Mouse (Mus musculus) ES-E14 (cell line): ENCODE measurements around the gene Top2a. TPM values are rescaled to one million over a fixed set of nuclear protein-coding genes. Genes with fewer than 3 reads are reported as not detected.

ENCODE experiments used
- DNase-seq: peaks from one replicate; pipeline ENCODE4 v3.0.0-alpha.2; 2013; ENCODE audit warnings: low read depth, low spot score
- H3K27ac ChIP-seq: 2 replicates; pipeline ENCODE4 v1.5.1; 2012; ENCODE audit warnings: low read depth, mild to moderate bottlenecking, low read length, moderate library complexity, mixed read lengths; ENCODE audit not compliant: poor library complexity, insufficient read depth, severe bottlenecking
- H3K36me3 ChIP-seq: 2 replicates; pipeline ENCODE4 v1.6.1; 2012; ENCODE audit warnings: mild to moderate bottlenecking, low read length, moderate library complexity, mixed read lengths; ENCODE audit not compliant: control insufficient read depth, poor library complexity, insufficient read depth, severe bottlenecking
- H3K4me1 ChIP-seq, 2 experiments: fragments of 150-350 bp in 1 of 2; sonication (generic) in 1 of 2; 2 replicates each; pipeline ENCODE4 v1.6.1; 2012; ENCODE audit warnings: low read length in 2 of 2, mild to moderate bottlenecking in 1 of 2, mixed read lengths in 1 of 2; ENCODE audit not compliant: control insufficient read depth in 2 of 2, insufficient read depth in 2 of 2, poor library complexity in 1 of 2
- H3K4me3 ChIP-seq, 2 experiments: fragments of 150-350 bp in 1 of 2; sonication (generic) in 1 of 2; 2 replicates each; pipeline ENCODE4 v1.5.1; 2012; ENCODE audit warnings: low read length in 2 of 2, low read depth in 1 of 2, mild to moderate bottlenecking in 1 of 2, mixed read lengths in 1 of 2; ENCODE audit not compliant: insufficient read depth in 1 of 2, poor library complexity in 1 of 2, severe bottlenecking in 1 of 2
- H3K9ac ChIP-seq: 2 replicates; pipeline ENCODE4 v1.6.1; 2012; ENCODE audit warnings: low read depth, mild to moderate bottlenecking, low read length, mixed read lengths; ENCODE audit not compliant: poor library complexity, insufficient read depth, severe bottlenecking
- H3K9me3 ChIP-seq: fragments of 150-350 bp; sonication (generic); 2 replicates; pipeline ENCODE4 v1.6.1; 2012; ENCODE audit warnings: low read depth, mild to moderate bottlenecking, low read length; ENCODE audit not compliant: control insufficient read depth, insufficient read depth
- CHD2 ChIP-seq: IDR thresholded peaks from 2 replicates; pipeline ENCODE4 v1.6.1; 2014; ENCODE audit warnings: mild to moderate bottlenecking, low read depth, low read length, inconsistent platforms
- HCFC1 ChIP-seq: IDR thresholded peaks from 2 replicates; pipeline ENCODE4 v1.6.1; 2012; ENCODE audit warnings: low read length, inconsistent platforms, borderline replicate concordance; ENCODE audit not compliant: insufficient read depth
- MAFK ChIP-seq: IDR thresholded peaks from 2 replicates; pipeline ENCODE4 v1.6.1; 2014; ENCODE audit warnings: mild to moderate bottlenecking, low read depth, low read length, inconsistent platforms; ENCODE audit not compliant: insufficient read depth
- ZC3H11A ChIP-seq: IDR thresholded peaks from 2 replicates; pipeline ENCODE4 v1.6.1; 2012; ENCODE audit warnings: low read depth, mild to moderate bottlenecking, inconsistent platforms, low read length, borderline replicate concordance
- ZNF384 ChIP-seq: IDR thresholded peaks from 2 replicates; pipeline ENCODE4 v1.6.1; 2012; ENCODE audit warnings: low read depth, low read length, inconsistent platforms
- in situ Hi-C, 2 experiments: fragments of 600-800 bp; cut with MboI; formaldehyde crosslinking; loops; one replicate each; pipeline ENCODE4 v1.15.1; 2025; ENCODE audit warnings: low sequenced_read_pairs in 2 of 2, inconsistent platforms in 1 of 2; ENCODE audit not compliant: unreplicated experiment in 2 of 2
- total RNA-seq: library from RNA; depleted of rRNA; stranded (reverse); fragments of 300-350 nt; gene quantifications from 2 replicates; pipeline ENCODE4 v1.2.3, GENCODE M21; 2012

The Top2a gene
- total RNA-seq, 1 experiment, result 353 TPM

GRCm38 (mm10) chr11:98961051-98961592 is 62.9 kb downstream of the Top2a start:
- peaks cover 8 to 19% of the 10 kb centered on the region in 2 experiments for H3K4me1 ChIP-seq
- peak overlapping the region; percentile 80 for H3K9ac ChIP-seq
- H3K27ac ChIP-seq, result peak overlapping the region; percentile 72; the same call in 1 of the 2 replicates
- peak overlapping the region; percentile 70 to 74 for H3K4me3 ChIP-seq
- in situ Hi-C loops, result no loop called here
- no peak for DNase-seq
- no peaks in the 10 kb centered on the region for H3K9me3 ChIP-seq
- TF ChIP-seq ZC3H11A, result no peak
- no peak for TF ChIP-seq HCFC1
- TF ChIP-seq MAFK, result no peak
- TF ChIP-seq CHD2, result no peak
- TF ChIP-seq ZNF384, result no peak
- peaks cover 2% of the 10 kb centered on the region; the same call in 1 of the 2 replicates for H3K36me3 ChIP-seq

- Histone ChIP-seq H3K9ac (peak overlapping the region; percentile 80), H3K4me1 (peaks cover 5 to 20% of the 10 kb centered on the region in 2 experiments), H3K36me3 (0 out of 2 replicates have a peak, but pooled peaks cover 1% of the 10 kb centered on the region), H3K9me3 (no peaks in the 10 kb centered on the region), H3K4me3 (peak overlapping the region; percentile 70 to 74), H3K27ac (peak overlapping the region; percentile 83)
- in situ Hi-C loops, result no loop called here
- no peak for DNase-seq
- TF ChIP-seq HCFC1 (peak; percentile 52; the same call in 1 of the 2 replicates), ZC3H11A (no peak)
These were observed 63.6 kb downstream of the Top2a start for GRCm38 (mm10) chr11:98960313-98960906.

- no peak for DNase-seq
- Histone ChIP-seq H3K4me3 (peak overlapping the region; percentile 70 to 74), H3K9me3 (no peaks in the 10 kb centered on the region), H3K9ac (peak overlapping the region; percentile 80), H3K36me3 (0 out of 2 replicates have a peak, but pooled peaks cover 1% of the 10 kb centered on the region), H3K27ac (peak overlapping the region; percentile 83), H3K4me1 (peaks cover 6 to 22% of the 10 kb centered on the region in 2 experiments)
- in situ Hi-C loops, result no loop called here
- TF ChIP-seq ZC3H11A (no peak), MAFK (no peak), CHD2 (no peak), HCFC1 (no peak), ZNF384 (no peak)
These were observed 64.3 kb downstream of the Top2a start for GRCm38 (mm10) chr11:98959437-98960312.

- Histone ChIP-seq H3K27ac (no peak overlapping the region), H3K9ac (no peak overlapping the region; the same call in 1 of the 2 replicates), H3K36me3 (peaks cover 1% of the 10 kb centered on the region; the same call in 1 of the 2 replicates), H3K4me1 (peaks cover 9 to 36% of the 10 kb centered on the region in 2 experiments), H3K9me3 (no peaks in the 10 kb centered on the region), H3K4me3 (no peak overlapping the region)
- DNase-seq, result no peak
- TF ChIP-seq ZNF384 (no peak), ZC3H11A (no peak), CHD2 (no peak), HCFC1 (no peak), MAFK (no peak)
- in situ Hi-C loops, result no loop called here
These were observed 67.6 kb downstream of the Top2a start for GRCm38 (mm10) chr11:98956340-98956739.
